Mouse (Mus musculus): ENCODE measurements around the gene Tcp10b. TPM values are rescaled to one million over a fixed set of nuclear protein-coding genes. Genes with fewer than 3 reads are reported as not detected.
"Not testable (repeated sequence)": the region's sequence is repeated elsewhere in the genome, so short reads cannot be mapped to it uniquely, and the experiment has no call there.

The Tcp10b gene
- polyA plus RNA-seq (2012; fragmentation: generic; extraction: Trizol), result not detected

GRCm38 (mm10) chr17:13060804-13061203, at the start of gene Tcp10b:
Gene Tcp10b (plus strand): TSS chr17:13061104.
- not testable (repeated sequence) for H3K27me3 ChIP-seq (ENCODE audit: control insufficient read depth, insufficient read depth, insufficient read length); H3K4me2 ChIP-seq (ENCODE audit: low read depth); H3K79me2 ChIP-seq (ENCODE audit: control insufficient read depth, insufficient read depth); H3K36me3 ChIP-seq (ENCODE audit: control insufficient read depth, insufficient read depth); H3ac ChIP-seq (ENCODE audit: control insufficient read depth, insufficient read length); H3K4me3 ChIP-seq

- Histone ChIP-seq H3K79me2 (ENCODE audit: control insufficient read depth, insufficient read depth) (peaks cover 11% of the 10 kb centered on the region), H3K36me3 (ENCODE audit: control insufficient read depth, insufficient read depth) (peaks cover 26% of the 10 kb centered on the region), H3K4me2 (ENCODE audit: low read depth) (no peak overlapping the region), H3K27me3 (ENCODE audit: control insufficient read depth, insufficient read depth, insufficient read length) (no peaks in the 10 kb centered on the region), H3K4me3 (no peak overlapping the region), H3ac (ENCODE audit: control insufficient read depth, insufficient read length) (no peak overlapping the region)
- TF ChIP-seq MYOG (IDR thresholded peaks at IDR 0.05; ENCODE audit: control insufficient read depth in 1 of 3, insufficient read depth in 1 of 3, insufficient read length in 2 of 3, low read depth in 2 of 3) (no peak), CEBPB (IDR thresholded peaks at IDR 0.05; ENCODE audit: insufficient read depth, poor library complexity, severe bottlenecking) (no peak), SRF (IDR thresholded peaks at IDR 0.05; ENCODE audit: control insufficient read depth, insufficient read length, low read depth) (no peak), USF1 (IDR thresholded peaks at IDR 0.05; ENCODE audit: low read depth) (no peak), TCF3 (IDR thresholded peaks at IDR 0.05; ENCODE audit: insufficient read length, low read depth) (no peak), TCF12 (IDR thresholded peaks at IDR 0.05; ENCODE audit: insufficient read depth, poor library complexity, severe bottlenecking) (no peak), MAX (IDR thresholded peaks at IDR 0.05; ENCODE audit: low read depth) (no peak), MYOD1 (IDR thresholded peaks at IDR 0.05; ENCODE audit: control insufficient read depth in 1 of 3, insufficient read length in 2 of 3, low read depth in 2 of 3) (no peak), POLR2AphosphoS2 (IDR thresholded peaks at IDR 0.05; ENCODE audit: insufficient read length, low read depth) (no peak), E2F4 (IDR thresholded peaks at IDR 0.05; ENCODE audit: insufficient read depth) (no peak), REST (IDR thresholded peaks at IDR 0.05; ENCODE audit: insufficient read depth, insufficient read length) (no peak), POLR2A (IDR thresholded peaks at IDR 0.05; ENCODE audit: insufficient read length, low read depth) (no peak)
These were observed 47.6 kb upstream of the Tcp10b start for GRCm38 (mm10) chr17:13013316-13013715.

- H3K27me3 ChIP-seq (ENCODE audit: control insufficient read depth, insufficient read depth, insufficient read length); H3K4me3 ChIP-seq; H3K79me2 ChIP-seq (ENCODE audit: control insufficient read depth, insufficient read depth); H3K4me2 ChIP-seq (ENCODE audit: low read depth); H3K36me3 ChIP-seq (ENCODE audit: control insufficient read depth, insufficient read depth); H3ac ChIP-seq (ENCODE audit: control insufficient read depth, insufficient read length): not testable (repeated sequence)
These were observed 24.2 kb upstream of the Tcp10b start for GRCm38 (mm10) chr17:13036627-13037192.

- not testable (repeated sequence) for H3K36me3 ChIP-seq (ENCODE audit: control insufficient read depth, insufficient read depth); H3ac ChIP-seq (ENCODE audit: control insufficient read depth, insufficient read length); H3K27me3 ChIP-seq (ENCODE audit: control insufficient read depth, insufficient read depth, insufficient read length); H3K4me3 ChIP-seq; H3K4me2 ChIP-seq (ENCODE audit: low read depth); H3K79me2 ChIP-seq (ENCODE audit: control insufficient read depth, insufficient read depth)
These were observed 16.8 kb upstream of the Tcp10b start for GRCm38 (mm10) chr17:13043846-13044673.

- not testable (repeated sequence) for H3ac ChIP-seq (ENCODE audit: control insufficient read depth, insufficient read length)
These were observed 8.6 kb upstream of the Tcp10b start, which contains the start of gene Gpr31b for GRCm38 (mm10) chr17:13052124-13052813. Gene Gpr31b (minus strand): TSS chr17:13052296.

GRCm38 (mm10) chr17:13062882-13063281, 2.0 kb downstream of the Tcp10b start:
- H3ac ChIP-seq (ENCODE audit: control insufficient read depth, insufficient read length); H3K4me3 ChIP-seq; H3K36me3 ChIP-seq (ENCODE audit: control insufficient read depth, insufficient read depth); H3K4me2 ChIP-seq (ENCODE audit: low read depth); H3K27me3 ChIP-seq (ENCODE audit: control insufficient read depth, insufficient read depth, insufficient read length); H3K79me2 ChIP-seq (ENCODE audit: control insufficient read depth, insufficient read depth): not testable (repeated sequence)

More at GRCm38 (mm10) chr17:13052124-13052813, 8.6 kb upstream of the Tcp10b start, which contains the start of gene Gpr31b:
- H3K4me2 ChIP-seq (ENCODE audit: low read depth); H3K36me3 ChIP-seq (ENCODE audit: control insufficient read depth, insufficient read depth); H3K4me3 ChIP-seq; H3K79me2 ChIP-seq (ENCODE audit: control insufficient read depth, insufficient read depth); H3K27me3 ChIP-seq (ENCODE audit: control insufficient read depth, insufficient read depth, insufficient read length): not testable (repeated sequence)

GRCm38 (mm10) chr17:13067864-13068385, 7.0 kb downstream of the Tcp10b start:
- not testable (repeated sequence) for H3K4me2 ChIP-seq (ENCODE audit: low read depth); H3ac ChIP-seq (ENCODE audit: control insufficient read depth, insufficient read length); H3K36me3 ChIP-seq (ENCODE audit: control insufficient read depth, insufficient read depth); H3K27me3 ChIP-seq (ENCODE audit: control insufficient read depth, insufficient read depth, insufficient read length); H3K79me2 ChIP-seq (ENCODE audit: control insufficient read depth, insufficient read depth); H3K4me3 ChIP-seq

- H3K79me2 ChIP-seq (ENCODE audit: control insufficient read depth, insufficient read depth); H3ac ChIP-seq (ENCODE audit: control insufficient read depth, insufficient read length); H3K36me3 ChIP-seq (ENCODE audit: control insufficient read depth, insufficient read depth); H3K27me3 ChIP-seq (ENCODE audit: control insufficient read depth, insufficient read depth, insufficient read length); H3K4me3 ChIP-seq; H3K4me2 ChIP-seq (ENCODE audit: low read depth): not testable (repeated sequence)
These were observed 8.3 kb downstream of the Tcp10b start for GRCm38 (mm10) chr17:13069227-13069626.

GRCm38 (mm10) chr17:13091510-13091909, 30.6 kb downstream of the Tcp10b start:
- not testable (repeated sequence) for H3K36me3 ChIP-seq (ENCODE audit: control insufficient read depth, insufficient read depth); H3K4me3 ChIP-seq; H3ac ChIP-seq (ENCODE audit: control insufficient read depth, insufficient read length); H3K4me2 ChIP-seq (ENCODE audit: low read depth); H3K27me3 ChIP-seq (ENCODE audit: control insufficient read depth, insufficient read depth, insufficient read length); H3K79me2 ChIP-seq (ENCODE audit: control insufficient read depth, insufficient read depth)

Measured in myocyte (in vitro differentiated cells).